Mouse (Mus musculus) splenic B cell, adult 2 months (primary cell): ENCODE measurements at regions not wholly inside any gene's neighbourhood (a gene's known extent, or its start where the extent isn't known, plus 50 kb on each side); places are given as distances from the start of the nearest gene placed in this dataset.

ENCODE experiments used
- DNase-seq: peaks from one replicate; pipeline ENCODE4 v3.0.0-alpha.2; 2011; ENCODE audit warnings: low read depth, low spot score
- H3K27me3 ChIP-seq: 2 replicates; pipeline ENCODE4 v1.6.1; 2012; ENCODE audit warnings: mild to moderate bottlenecking, low read length, moderate library complexity, mixed read lengths; ENCODE audit not compliant: control insufficient read depth, poor library complexity, insufficient read depth, severe bottlenecking
- H3K36me3 ChIP-seq: 2 replicates; pipeline ENCODE4 v1.6.1; 2012; ENCODE audit warnings: mild to moderate bottlenecking, low read length, moderate library complexity, mixed read lengths; ENCODE audit not compliant: control insufficient read depth, poor library complexity, insufficient read depth, severe bottlenecking

- no peak for DNase-seq
- no peaks in the 10 kb centered on the region for H3K27me3 ChIP-seq
- H3K36me3 ChIP-seq: no peaks in the 10 kb centered on the region
These were observed 622.0 kb downstream of the Nfib start for GRCm38 (mm10) chr4:82083519-82083918.

DNA sequence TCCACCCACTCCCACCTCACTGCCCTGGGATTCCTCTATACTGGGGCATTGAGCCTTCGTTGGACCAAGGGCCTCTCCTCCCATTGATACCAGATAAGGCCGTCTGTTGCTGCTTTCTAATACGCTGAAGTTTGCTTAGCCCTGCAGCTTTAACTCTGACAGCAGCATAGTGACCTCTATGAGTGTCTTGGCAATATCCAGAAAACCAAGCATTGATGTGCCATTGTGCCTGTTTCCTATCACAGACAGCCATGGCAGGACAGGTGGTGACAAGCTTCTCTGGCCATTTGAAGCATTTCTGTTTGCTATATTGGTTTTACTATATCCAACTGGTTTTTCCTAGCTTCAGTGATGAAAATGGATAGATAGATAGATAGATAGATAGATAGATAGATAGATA lies 625.4 kb upstream of the Mpdz start:
- no peaks in the 10 kb centered on the region for H3K27me3 ChIP-seq
- DNase-seq: no peak
- H3K36me3 ChIP-seq: no peaks in the 10 kb centered on the region

- H3K27me3 ChIP-seq: no peaks in the 10 kb centered on the region
- no peaks in the 10 kb centered on the region for H3K36me3 ChIP-seq
- DNase-seq: no peak
These were observed 623.2 kb upstream of the Mpdz start for GRCm38 (mm10) chr4:82065641-82066358.

GRCm38 (mm10) chr4:82062726-82063125 lies 620.1 kb upstream of the Mpdz start:
- Histone ChIP-seq H3K36me3 (no peaks in the 10 kb centered on the region), H3K27me3 (no peaks in the 10 kb centered on the region)
- no peak for DNase-seq

DNA sequence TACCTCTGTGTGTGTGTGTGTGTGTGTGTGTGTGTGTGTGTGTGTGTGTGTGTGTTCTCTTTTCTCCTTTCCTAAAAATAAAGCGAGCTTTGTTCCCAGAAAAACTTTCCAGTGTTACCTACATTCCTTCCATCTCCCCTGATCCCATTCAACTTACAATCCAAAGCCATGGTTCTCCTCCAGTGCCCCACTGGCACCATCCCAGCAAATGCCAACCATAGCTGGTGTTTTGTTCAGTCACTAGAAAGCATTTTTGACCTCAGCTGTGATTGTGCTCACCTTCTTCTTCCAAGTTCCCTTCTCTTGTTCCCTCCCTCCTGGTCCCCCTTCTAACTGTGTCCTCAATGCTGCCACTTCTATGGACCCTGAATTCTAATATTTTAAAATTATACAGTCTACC lies 614.1 kb upstream of the Mpdz start:
- DNase-seq: no peak
- no peaks in the 10 kb centered on the region for H3K36me3 ChIP-seq
- no peaks in the 10 kb centered on the region for H3K27me3 ChIP-seq

DNA sequence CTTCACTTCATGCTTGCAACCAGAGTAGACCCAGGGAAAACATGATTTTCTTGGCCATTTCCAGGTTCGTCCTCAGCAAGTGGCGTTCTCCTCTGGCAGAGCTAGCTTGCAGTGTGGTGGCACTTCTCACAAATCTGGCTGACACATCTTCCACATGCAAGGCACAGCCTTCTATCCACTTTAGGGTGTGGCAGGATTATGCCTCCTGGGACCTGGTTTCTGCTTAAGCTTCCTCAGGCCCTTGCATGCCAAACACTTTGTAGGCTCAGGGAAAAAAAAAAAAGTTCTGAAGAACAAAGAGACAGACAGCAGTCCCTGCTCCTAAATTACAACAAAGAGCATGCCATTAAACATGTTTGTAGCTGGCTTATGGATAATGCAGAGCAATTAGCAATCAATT lies 605.6 kb upstream of the Mpdz start:
- Histone ChIP-seq H3K27me3 (no peaks in the 10 kb centered on the region), H3K36me3 (no peaks in the 10 kb centered on the region)
- no peak for DNase-seq

GRCm38 (mm10) chr4:82037473-82037872 lies 594.9 kb upstream of the Mpdz start:
- Histone ChIP-seq H3K36me3 (no peaks in the 10 kb centered on the region), H3K27me3 (no peaks in the 10 kb centered on the region; the same call in 1 of the 2 replicates)
- DNase-seq: no peak

DNA sequence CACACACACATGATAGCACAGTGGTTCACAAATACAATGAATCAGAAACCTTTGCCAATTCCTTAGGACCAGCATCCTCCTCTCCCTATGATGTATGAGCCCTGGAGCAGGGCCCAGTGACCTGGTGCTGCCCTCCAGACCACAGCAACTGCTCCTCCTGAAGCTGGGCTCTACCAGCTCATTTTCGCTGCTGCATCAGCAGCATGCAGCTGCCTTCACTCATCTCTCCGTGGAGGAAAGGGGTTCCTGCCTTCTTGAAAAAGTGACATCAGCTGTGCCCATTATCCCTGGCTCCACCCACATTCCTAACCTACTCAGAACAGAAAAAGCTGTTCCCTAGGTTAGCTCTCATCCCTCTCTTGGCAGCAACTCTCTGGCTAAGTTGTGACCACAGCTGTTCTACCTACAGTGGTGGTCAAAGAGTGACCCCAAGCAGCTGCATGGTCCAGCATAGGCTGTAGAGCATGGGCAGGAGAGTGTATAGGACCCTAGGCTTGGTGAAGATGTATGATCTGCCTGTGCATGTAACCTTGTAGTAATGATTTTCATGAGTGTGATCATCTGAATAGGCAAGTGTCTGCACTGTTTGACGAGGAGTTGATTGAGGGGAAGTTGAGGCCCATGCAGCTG lies 592.6 kb upstream of the Mpdz start:
- H3K36me3 ChIP-seq: no peaks in the 10 kb centered on the region
- H3K27me3 ChIP-seq: no peaks in the 10 kb centered on the region; the same call in 1 of the 2 replicates
- no peak for DNase-seq

- Histone ChIP-seq H3K27me3 (no peaks in the 10 kb centered on the region), H3K36me3 (no peaks in the 10 kb centered on the region)
- no peak for DNase-seq
These were observed 586.6 kb upstream of the Mpdz start for GRCm38 (mm10) chr4:82029237-82029636.

DNA sequence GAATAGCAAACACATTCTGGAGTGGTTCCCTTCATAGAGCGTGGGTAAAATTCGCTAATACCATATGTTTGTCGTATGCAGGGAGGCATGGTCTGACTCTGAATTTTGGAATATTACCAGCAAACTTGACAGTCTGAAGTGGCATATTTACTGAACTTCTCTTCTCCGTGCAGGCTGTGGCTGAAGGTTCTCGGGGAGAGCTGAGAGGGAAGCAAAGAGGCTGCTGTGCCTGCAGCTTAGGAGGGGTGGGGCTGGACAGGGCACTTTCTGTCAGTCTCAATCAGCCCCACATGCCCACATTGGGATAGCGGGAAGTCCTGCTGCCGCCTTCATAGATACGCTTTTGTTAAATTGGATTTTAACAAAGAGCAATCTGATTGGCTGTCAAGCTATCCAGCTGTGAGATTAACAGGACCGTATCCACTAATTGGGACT lies 584.8 kb upstream of the Mpdz start:
- Histone ChIP-seq H3K36me3 (no peaks in the 10 kb centered on the region), H3K27me3 (no peaks in the 10 kb centered on the region)
- no peak for DNase-seq

GRCm38 (mm10) chr4:82001406-82001732 lies 558.8 kb upstream of the Mpdz start:
- Histone ChIP-seq H3K36me3 (no peaks in the 10 kb centered on the region), H3K27me3 (no peaks in the 10 kb centered on the region)
- DNase-seq: no peak

GRCm38 (mm10) chr4:82000590-82001405 lies 558.2 kb upstream of the Mpdz start:
- no peaks in the 10 kb centered on the region for H3K27me3 ChIP-seq
- no peak for DNase-seq
- H3K36me3 ChIP-seq: no peaks in the 10 kb centered on the region

DNA sequence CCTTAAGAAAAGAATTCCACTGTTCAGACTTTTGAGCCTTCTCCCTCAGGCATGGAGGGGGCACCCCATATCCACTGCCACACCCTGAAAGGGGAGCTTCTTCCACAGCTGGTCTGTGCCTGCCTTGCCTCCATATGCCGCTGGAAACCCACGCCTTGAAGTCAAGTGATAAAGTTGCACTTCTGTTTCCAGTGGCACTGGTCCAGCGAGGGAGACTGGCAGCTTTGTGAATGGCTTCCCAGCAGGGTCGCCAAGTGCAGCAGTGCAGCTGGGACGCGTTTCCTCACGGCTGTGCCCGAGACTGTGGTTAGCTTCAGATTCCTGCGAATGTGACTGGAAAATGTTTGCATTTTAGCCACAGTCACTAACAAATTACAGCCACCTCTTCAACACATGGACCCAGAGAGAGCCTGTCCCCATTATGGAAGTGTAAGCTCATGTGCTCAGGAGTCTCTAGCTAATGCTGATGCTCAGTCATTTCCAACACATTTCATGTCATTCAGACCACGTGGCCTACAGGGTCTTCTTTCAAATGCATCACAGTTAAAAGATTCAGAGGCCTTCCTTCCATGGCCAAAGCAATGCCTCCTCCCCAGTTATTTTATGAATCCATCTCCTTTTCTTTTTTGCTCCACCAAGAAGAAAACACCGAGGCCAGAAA lies 557.2 kb upstream of the Mpdz start:
- no peaks in the 10 kb centered on the region for H3K36me3 ChIP-seq
- no peaks in the 10 kb centered on the region for H3K27me3 ChIP-seq
- no peak for DNase-seq

- Histone ChIP-seq H3K36me3 (no peaks in the 10 kb centered on the region), H3K27me3 (no peaks in the 10 kb centered on the region)
- DNase-seq: no peak
These were observed 556.5 kb upstream of the Mpdz start for GRCm38 (mm10) chr4:81999093-81999492.

DNA sequence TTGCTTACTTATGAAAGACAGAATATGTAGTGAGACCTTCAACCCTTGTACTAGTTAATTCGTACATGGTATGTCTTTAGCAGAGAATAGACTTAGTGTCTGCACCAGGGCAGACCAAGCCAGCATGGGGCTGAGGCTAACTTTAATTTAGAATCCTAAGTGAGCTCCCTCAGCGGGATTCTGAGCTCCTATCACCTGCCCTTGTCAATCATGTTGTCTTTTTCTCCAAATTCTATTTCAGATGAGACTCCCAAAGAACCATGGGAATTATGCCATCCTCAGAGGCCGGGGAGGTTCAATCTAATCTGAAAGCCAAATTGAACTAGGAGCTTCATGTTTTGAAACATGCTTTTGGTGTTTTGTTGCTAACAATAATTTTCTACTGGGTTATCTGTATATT lies 553.8 kb upstream of the Mpdz start:
- DNase-seq: no peak
- Histone ChIP-seq H3K27me3 (no peaks in the 10 kb centered on the region), H3K36me3 (no peaks in the 10 kb centered on the region)
